In genomic region chr6:91298828-91299227, GRCm38 (mm10) we compare ENCODE assay signal across 24 mouse cellular contexts.
DNase-seq lines count a peak whose midpoint lies in the region; ATAC-seq lines count a peak whose summit lies in the region.
"Had no signal": no experiment of that assay in that cellular context is flagged by ENCODE, and none has a peak within 500 bp of the region (broad histone marks: within the 10 kb centered on the region; RNA-seq: fewer than 3 reads in every experiment).

No protein-coding gene starts in this region.

- no peak overlapping the region for H3K4me3 ChIP-seq in hindbrain, embryonic 10.5 days
- no peak overlapping the region for H3K4me3 ChIP-seq in hindbrain, embryonic 16.5 days (ENCODE audit: low read length)
- no peak overlapping the region for H3K4me3 ChIP-seq in neural tube, embryonic 12.5 days
- H3K4me3 ChIP-seq: heart, embryonic 13.5 days; limb, embryonic 12.5 days; midbrain, embryonic 12.5 days had no signal

- H3K4me1 ChIP-seq in hindbrain, embryonic 10.5 days (replicated peaks): peaks cover 51% of the 10 kb centered on the region
- H3K4me1 ChIP-seq in hindbrain, embryonic 16.5 days (ENCODE audit: control insufficient read depth, insufficient read depth, low read depth, low read length): peaks cover 17% of the 10 kb centered on the region
- H3K4me1 ChIP-seq in neural tube, embryonic 12.5 days: peaks cover 45% of the 10 kb centered on the region

- H3K27me3 ChIP-seq in hindbrain, embryonic 10.5 days (ENCODE audit: insufficient read depth, poor library complexity, severe bottlenecking): peaks cover 20% of the 10 kb centered on the region
- no peaks in the 10 kb centered on the region for H3K27me3 ChIP-seq in hindbrain, embryonic 16.5 days (replicated peaks; ENCODE audit: control insufficient read depth, insufficient read depth, low read length)
- H3K27me3 ChIP-seq in neural tube, embryonic 12.5 days (replicated peaks): no peaks in the 10 kb centered on the region
- H3K27me3 ChIP-seq: Patski had no signal

- H3K4me2 ChIP-seq in hindbrain, embryonic 16.5 days (ENCODE audit: low read length): no peak overlapping the region
- H3K4me2 ChIP-seq in neural tube, embryonic 12.5 days (replicated peaks): peak overlapping the region; percentile 6; the same call in 1 of the 2 replicates
- H3K4me2 ChIP-seq: heart, embryonic 13.5 days; limb, embryonic 12.5 days; liver, embryonic 11.5 days; midbrain, embryonic 12.5 days had no signal

- ATAC-seq in hindbrain, embryonic 16.5 days: no peak
- ATAC-seq in neural tube, embryonic 12.5 days (ENCODE audit: low FRiP score, low read depth): peak; percentile 52; the same call in 1 of the 2 replicates
- no peak for ATAC-seq in megakaryocyte progenitor cell, adult 5-6 weeks (replicated peaks; ENCODE audit: poor library complexity)
- ATAC-seq: intestine, postnatal 0 days; liver, postnatal 0 days; lung, postnatal 0 days; Patski had no signal

- WGBS in hindbrain, embryonic 10.5 days: 51% methylated on average over 6 of the region's 6 CpGs
- WGBS in hindbrain, embryonic 16.5 days: 42% methylated on average over 6 of the region's 6 CpGs
- 7% methylated on average over 6 of the region's 6 CpGs for WGBS in neural tube, embryonic 12.5 days

- no peaks in the 10 kb centered on the region for H3K9me3 ChIP-seq in hindbrain, embryonic 10.5 days
- no peaks in the 10 kb centered on the region for H3K9me3 ChIP-seq in hindbrain, embryonic 16.5 days (ENCODE audit: control insufficient read depth, low read length)
- no peaks in the 10 kb centered on the region for H3K9me3 ChIP-seq in neural tube, embryonic 12.5 days
- H3K9me3 ChIP-seq: G1E; heart, embryonic 13.5 days; limb, embryonic 12.5 days; midbrain, embryonic 12.5 days had no signal

- no peak overlapping the region for H3K9ac ChIP-seq in hindbrain, embryonic 16.5 days (ENCODE audit: low read depth, low read length)
- H3K9ac ChIP-seq in neural tube, embryonic 12.5 days: 0 out of 2 replicates have a peak overlapping the region, but pooled peaks have one; percentile 10
- H3K9ac ChIP-seq: heart, embryonic 13.5 days; limb, embryonic 12.5 days; liver, postnatal 0 days; midbrain, embryonic 12.5 days had no signal

- no peaks in the 10 kb centered on the region for H3K36me3 ChIP-seq in hindbrain, embryonic 10.5 days
- no peaks in the 10 kb centered on the region for H3K36me3 ChIP-seq in hindbrain, embryonic 16.5 days (ENCODE audit: control insufficient read depth, insufficient read depth, low read length)
- no peaks in the 10 kb centered on the region for H3K36me3 ChIP-seq in neural tube, embryonic 12.5 days
- H3K36me3 ChIP-seq: G1E; heart, embryonic 13.5 days; limb, embryonic 12.5 days; midbrain, embryonic 12.5 days had no signal

- peak overlapping the region; percentile 5 for H3K27ac ChIP-seq in hindbrain, embryonic 10.5 days
- no peak overlapping the region for H3K27ac ChIP-seq in hindbrain, embryonic 16.5 days (ENCODE audit: low read depth, low read length)
- peak overlapping the region; percentile 18; the same call in 1 of the 2 replicates for H3K27ac ChIP-seq in neural tube, embryonic 12.5 days
- H3K27ac ChIP-seq: heart, embryonic 13.5 days; limb, embryonic 12.5 days; macrophage; midbrain, embryonic 12.5 days had no signal

- DNase-seq in hindbrain, embryonic 10.5 days (ENCODE audit: low spot score): no peak
- peak; percentile 62 for DNase-seq in embryo, embryonic 10 days (ENCODE audit: low spot score)
- peak; percentile 39 for DNase-seq in embryo, embryonic 11 days
- DNase-seq in adrenal gland, adult (ENCODE audit: inconsistent age in 2 of 2, low spot score in 1 of 2): no peak
- DNase-seq: adrenal gland, adult 2 months; B cell, adult 2 months; cerebellum, adult 11 months; cerebellum, postnatal 14 days; heart, adult 18-20 months; heart, postnatal 14 days; liver, postnatal 0 days; right cerebral cortex, postnatal 14 days had no signal

Comparison
In these comparisons a context has a peak if more than half of its experiments do, and no peak if none do; other contexts are left out.
1. DNase-seq: peak in embryo, embryonic 10 days (single experiment) and embryo, embryonic 11 days (single experiment); none in hindbrain, embryonic 10.5 days (single experiment) and adrenal gland, adult (0 of 2).